Mouse (Mus musculus): ENCODE data around the gene BC024063.
A peak's percentile ranks its signal among the peaks of the same experiment; 100 is the strongest.
"Not testable (repeated sequence)": the region's sequence is repeated elsewhere in the genome, so short reads cannot be mapped to it uniquely, and the experiment has no call there.

The BC024063 gene

GRCm38 (mm10) chr10:82082728-82083621 is at the start of gene BC024063:
BC024063 (plus strand) TSS chr10:82083353.
- DNase-seq = peak; percentile 83

GRCm38 (mm10) chr10:82042191-82042590 is 41.0 kb upstream of the BC024063 start:
- no peak for DNase-seq

DNA sequence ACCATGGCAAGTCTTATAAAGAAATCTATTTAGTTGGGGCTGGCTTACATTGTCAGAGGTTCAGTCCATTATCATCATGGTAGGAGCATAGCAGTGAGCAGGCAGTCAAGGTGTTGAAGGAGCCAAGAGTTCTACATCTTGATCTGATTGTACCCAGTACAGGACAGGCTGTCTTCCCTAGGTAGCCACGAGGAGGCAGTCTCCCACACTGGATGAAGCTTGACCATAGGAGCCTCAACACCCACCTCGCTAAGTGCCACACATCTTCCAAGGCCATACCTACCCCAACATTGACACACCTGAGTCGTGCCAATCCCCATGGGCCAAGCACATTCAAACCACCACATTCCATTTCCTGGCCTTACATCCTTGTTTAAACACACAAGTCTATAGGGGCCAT is 36.5 kb upstream of the BC024063 start:
- DNase-seq = no peak

- DNase-seq = peak; percentile 93
These were observed 35.3 kb upstream of the BC024063 start, which contains the start of gene Zfp873 for GRCm38 (mm10) chr10:82047597-82048459. Zfp873 (plus strand) TSS chr10:82048123.

DNA sequence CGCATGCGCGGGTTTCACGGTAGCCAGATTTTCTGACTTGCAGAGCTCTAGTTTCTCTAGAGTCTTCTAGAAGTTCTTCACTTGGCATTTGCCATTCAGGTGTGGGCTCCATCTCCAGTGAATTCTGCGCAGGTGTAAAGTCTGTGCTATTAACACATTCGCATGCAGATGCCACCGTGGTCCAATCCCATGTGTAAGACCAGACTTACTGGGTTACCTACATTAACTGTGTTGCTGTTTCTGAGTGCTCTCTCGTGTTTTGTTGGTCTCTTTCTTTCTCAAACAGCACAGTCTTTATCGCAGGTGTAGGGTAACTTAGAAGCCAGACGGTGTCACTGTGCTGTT is 34.7 kb upstream of the BC024063 start:
- not testable (repeated sequence) for DNase-seq

- not testable (repeated sequence) for DNase-seq
These were observed 444 bp downstream of the BC024063 start for GRCm38 (mm10) chr10:82083622-82083971.

GRCm38 (mm10) chr10:82117206-82117605 is 34.1 kb downstream of the BC024063 start:
- DNase-seq = no peak

DNA sequence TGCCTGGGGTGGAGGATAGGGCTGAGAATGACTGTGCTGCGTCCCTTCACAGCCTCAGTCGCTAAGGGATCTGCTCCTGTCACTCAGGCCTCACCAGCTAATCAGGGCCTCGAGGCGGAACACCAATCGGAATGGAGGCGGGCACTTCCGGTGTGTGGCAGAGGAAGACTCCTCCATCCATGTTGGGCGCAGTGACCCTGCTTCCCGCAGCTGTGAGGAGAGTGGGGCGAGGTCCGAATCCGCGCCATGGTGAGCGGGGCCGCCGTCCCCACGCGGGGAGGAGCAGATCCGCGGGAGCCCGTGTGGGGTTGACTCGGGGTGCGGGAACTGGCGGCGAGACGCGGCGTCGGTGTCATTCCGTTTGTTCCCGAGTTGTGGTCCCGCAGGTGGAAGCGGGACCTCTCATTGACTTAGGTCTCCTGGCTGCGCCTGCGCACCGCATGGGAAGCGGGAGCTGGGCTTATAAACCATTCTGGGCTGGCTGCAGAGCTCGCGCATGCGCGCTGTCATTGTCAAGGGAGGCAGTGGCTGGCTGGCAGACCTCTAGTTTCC is 44.8 kb downstream of the BC024063 start, which contains the start of gene AU041133:
Gene AU041133, plus strand, starts transcription at position 164 of the 552 bp plus-strand sequence.
- peak; percentile 91 for DNase-seq

DNA sequence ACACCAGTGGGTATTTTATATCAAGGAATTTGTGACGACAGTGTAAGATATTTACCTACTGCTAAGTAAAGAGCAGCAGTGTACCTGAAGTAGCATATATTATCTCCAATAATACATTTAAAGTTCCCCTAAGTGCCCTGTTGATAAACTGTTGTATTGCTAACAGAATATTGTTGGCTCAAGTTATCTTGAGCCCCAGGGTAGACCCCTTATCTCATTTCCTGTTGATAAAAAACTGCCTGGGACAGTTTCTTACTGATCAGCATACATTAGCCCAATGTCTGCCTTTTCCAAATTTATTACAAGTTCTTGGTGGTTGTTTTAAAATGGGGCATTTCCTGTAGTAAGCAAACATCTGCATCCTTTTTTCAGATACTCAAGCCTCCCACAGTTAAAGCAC is 62.1 kb downstream of the BC024063 start:
- DNase-seq = no peak

DNA sequence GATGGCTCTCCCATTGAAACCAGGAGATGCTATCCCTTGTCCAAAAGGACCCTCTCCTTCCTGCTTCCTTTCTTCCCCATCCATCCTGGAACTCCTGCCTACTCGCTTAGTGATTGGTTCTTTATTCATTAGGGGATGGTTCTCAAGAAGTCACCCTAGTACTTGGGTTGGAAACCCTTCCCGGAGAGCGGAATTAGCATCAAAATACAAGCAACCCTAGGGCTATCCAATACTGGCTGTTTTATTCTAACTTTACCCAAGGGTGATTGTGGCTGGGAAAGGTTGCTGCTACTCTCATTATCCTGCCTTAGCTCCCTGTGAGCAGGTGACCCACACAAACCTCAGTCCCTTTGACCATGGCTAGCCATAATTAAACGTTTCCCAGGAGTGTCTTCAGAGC is 64.4 kb downstream of the BC024063 start:
- DNase-seq = no peak

Data from cerebellum, adult 11-12 months (tissue).